ENCODE assay signal across 24 mouse cellular contexts in genomic region chr6:33264388-33264787, GRCm38 (mm10). TPM values are rescaled to one million over a fixed set of nuclear protein-coding genes. Genes with fewer than 3 reads are reported as not detected.
DNase-seq lines count a peak whose midpoint lies in the region; ATAC-seq and TF ChIP-seq lines count a peak whose summit lies in the region.
"Had no signal": no experiment of that assay in that cellular context is flagged by ENCODE, and none has a peak within 500 bp of the region (broad histone marks: within the 10 kb centered on the region; RNA-seq: fewer than 3 reads in every experiment).

No protein-coding gene starts in this region.

- H3K9me3 ChIP-seq in kidney, postnatal 0 days (replicated peaks; ENCODE audit: low read length), result no peaks in the 10 kb centered on the region
- H3K9me3 ChIP-seq in kidney, embryonic 16.5 days (ENCODE audit: low read length), result no peaks in the 10 kb centered on the region
- no peaks in the 10 kb centered on the region for H3K9me3 ChIP-seq in lung, postnatal 0 days (ENCODE audit: low read length)
- H3K9me3 ChIP-seq: embryonic facial prominence, embryonic 12.5 days; embryonic facial prominence, embryonic 15.5 days; G1E; heart, embryonic 10.5 days; hindbrain, embryonic 12.5 days; hindbrain, embryonic 15.5 days had no signal

- H3K36me3 ChIP-seq in kidney, postnatal 0 days (ENCODE audit: insufficient read depth, low read length), result 0 out of 2 replicates have a peak, but pooled peaks cover 6% of the 10 kb centered on the region
- peaks cover 3% of the 10 kb centered on the region; the same call in 1 of the 2 replicates for H3K36me3 ChIP-seq in kidney, embryonic 16.5 days (ENCODE audit: insufficient read depth, low read length)
- no peaks in the 10 kb centered on the region for H3K36me3 ChIP-seq in lung, postnatal 0 days (ENCODE audit: insufficient read depth, low read length)

- no peaks in the 10 kb centered on the region for H3K4me1 ChIP-seq in kidney, postnatal 0 days (replicated peaks; ENCODE audit: insufficient read depth, low read length)
- 0 out of 2 replicates have a peak, but pooled peaks cover 2% of the 10 kb centered on the region for H3K4me1 ChIP-seq in kidney, embryonic 16.5 days (ENCODE audit: insufficient read depth, low read length)
- peaks cover 3% of the 10 kb centered on the region; the same call in 1 of the 2 replicates for H3K4me1 ChIP-seq in lung, postnatal 0 days (ENCODE audit: insufficient read depth, low read depth, low read length)
- H3K4me1 ChIP-seq: embryonic facial prominence, embryonic 15.5 days had no signal

- H3K4me2 ChIP-seq in kidney, postnatal 0 days (ENCODE audit: low read length), result no peak overlapping the region
- no peak overlapping the region for H3K4me2 ChIP-seq in kidney, embryonic 16.5 days (replicated peaks; ENCODE audit: low read depth, low read length)
- no peak overlapping the region; the same call in 1 of the 2 replicates for H3K4me2 ChIP-seq in lung, postnatal 0 days (replicated peaks; ENCODE audit: low read depth, low read length)
- H3K4me2 ChIP-seq: embryonic facial prominence, embryonic 12.5 days; embryonic facial prominence, embryonic 15.5 days; hindbrain, embryonic 12.5 days; hindbrain, embryonic 15.5 days had no signal

- no peak for TF ChIP-seq EP300 in lung, postnatal 0 days (IDR thresholded peaks at IDR 0.05)

- peak; percentile 32 for DNase-seq in kidney, postnatal 0 days (ENCODE audit: low spot score)
- peak; percentile 40 for DNase-seq in lung, postnatal 0 days (ENCODE audit: low spot score)
- DNase-seq in lung, adult 18-20 months, result no peak
- peak; percentile 8 for DNase-seq in lung, postnatal 25 days (ENCODE audit: low spot score)
- DNase-seq in layer of hippocampus, adult 9-10 months (ENCODE audit: low spot score), result no peak
- DNase-seq: adrenal gland, postnatal 10 days; B cell, adult 2 months; cerebellum, adult 11 months; cerebellum, adult 2 months; cerebellum, adult 9-11 months; cerebellum, postnatal 25 days; forebrain, postnatal 0 days; gastrocnemius, postnatal 25 days; heart, adult 18-20 months had no signal

- WGBS in kidney, postnatal 0 days, result 76% methylated on average over 2 of the region's 2 CpGs
- WGBS in kidney, embryonic 16.5 days, result 59% methylated on average over 2 of the region's 2 CpGs
- WGBS in lung, postnatal 0 days, result 75% methylated on average over 2 of the region's 2 CpGs

- H3K27me3 ChIP-seq in kidney, postnatal 0 days (ENCODE audit: insufficient read depth, low read length), result no peaks in the 10 kb centered on the region
- no peaks in the 10 kb centered on the region for H3K27me3 ChIP-seq in kidney, embryonic 16.5 days (ENCODE audit: insufficient read depth, low read length)
- no peaks in the 10 kb centered on the region for H3K27me3 ChIP-seq in lung, postnatal 0 days (replicated peaks; ENCODE audit: insufficient read depth, low read length)
- H3K27me3 ChIP-seq: CH12.LX; embryonic facial prominence, embryonic 12.5 days; embryonic facial prominence, embryonic 15.5 days; hindbrain, embryonic 12.5 days; hindbrain, embryonic 15.5 days; Patski had no signal

- no peak for ATAC-seq in kidney, postnatal 0 days (replicated peaks; ENCODE audit: low FRiP score, low read depth)
- ATAC-seq in kidney, embryonic 16.5 days (ENCODE audit: low FRiP score, low TSS enrichment), result no peak
- ATAC-seq in lung, postnatal 0 days, result peak; percentile 46; the same call in 1 of the 2 replicates
- ATAC-seq: forebrain, embryonic 14.5 days; forebrain, postnatal 0 days; Patski had no signal

- TF ChIP-seq CTCF in kidney, postnatal 0 days (IDR thresholded peaks at IDR 0.05; ENCODE audit: low read depth), result no peak
- no peak for TF ChIP-seq CTCF in lung, postnatal 0 days (IDR thresholded peaks at IDR 0.05)

- H3K27ac ChIP-seq in kidney, postnatal 0 days, result no peak overlapping the region
- H3K27ac ChIP-seq in kidney, embryonic 16.5 days (ENCODE audit: low read length), result no peak overlapping the region
- H3K27ac ChIP-seq in lung, postnatal 0 days (ENCODE audit: low read length), result no peak overlapping the region
- H3K27ac ChIP-seq: embryonic facial prominence, embryonic 12.5 days; embryonic facial prominence, embryonic 15.5 days; heart, embryonic 10.5 days; hindbrain, embryonic 15.5 days had no signal

- H3K9ac ChIP-seq in kidney, postnatal 0 days (ENCODE audit: low read depth, low read length), result no peak overlapping the region
- no peak overlapping the region for H3K9ac ChIP-seq in kidney, embryonic 16.5 days (replicated peaks; ENCODE audit: low read length)
- no peak overlapping the region for H3K9ac ChIP-seq in lung, postnatal 0 days (replicated peaks; ENCODE audit: low read depth)
- H3K9ac ChIP-seq: embryonic facial prominence, embryonic 12.5 days; embryonic facial prominence, embryonic 15.5 days; forebrain, postnatal 0 days; hindbrain, embryonic 12.5 days; hindbrain, embryonic 15.5 days had no signal

- no peak overlapping the region for H3K4me3 ChIP-seq in kidney, postnatal 0 days (replicated peaks; ENCODE audit: low read depth, low read length)
- no peak overlapping the region for H3K4me3 ChIP-seq in kidney, embryonic 16.5 days (ENCODE audit: low read length)
- no peak overlapping the region for H3K4me3 ChIP-seq in lung, postnatal 0 days (ENCODE audit: low read depth, low read length)
- H3K4me3 ChIP-seq: embryonic facial prominence, embryonic 12.5 days; embryonic facial prominence, embryonic 15.5 days; heart, embryonic 10.5 days; hindbrain, embryonic 12.5 days; hindbrain, embryonic 15.5 days had no signal

RNA-seq across cellular contexts. Expression of gene Exoc4, which starts 15.5 kb away (rescaled TPM):
- polyA plus RNA-seq in kidney, postnatal 0 days (2015; fragmentation: Nextera tagmentation; extraction: Ambion mirVana), result 18.1 and 21.6 TPM in 2 replicates
- 39.4 and 44.1 TPM in 2 replicates for polyA plus RNA-seq in kidney, embryonic 16.5 days (2015; fragmentation: Nextera tagmentation; extraction: Ambion mirVana)
- polyA plus RNA-seq in lung, postnatal 0 days (2015; fragmentation: Nextera tagmentation; extraction: Ambion mirVana), result 11.7 and 15.1 TPM in 2 replicates

Comparison
In these comparisons a context has a peak if more than half of its experiments do, and no peak if none do; other contexts are left out.
1. DNase-seq: peak in kidney, postnatal 0 days (single experiment), lung, postnatal 0 days (single experiment) and lung, postnatal 25 days (single experiment); none in lung, adult 18-20 months (0 of 2) and layer of hippocampus, adult 9-10 months (single experiment).